Mouse (Mus musculus): ENCODE measurements around the gene Slc22a21.
"Not testable (repeated sequence)": the region's sequence is repeated elsewhere in the genome, so short reads cannot be mapped to it uniquely, and the experiment has no call there.

Slc22a21 gene

GRCm38 (mm10) chr11:53981396-53981795 lies 1.3 kb upstream of the Slc22a21 start:
- peaks cover 33% of the 10 kb centered on the region for H3K27me3 ChIP-seq (ENCODE audit: insufficient read depth, low read length)
- H3K36me3 ChIP-seq (ENCODE audit: insufficient read depth, low read length) = no peaks in the 10 kb centered on the region
- no peak overlapping the region for H3K4me3 ChIP-seq (replicated peaks; ENCODE audit: low read length)
- no peaks in the 10 kb centered on the region for H3K9me3 ChIP-seq (ENCODE audit: low read length)
- H3K4me1 ChIP-seq (replicated peaks; ENCODE audit: low read depth, low read length) = peaks cover 16% of the 10 kb centered on the region
- TF ChIP-seq CTCF (conservative IDR thresholded peaks at IDR 0.05; ENCODE audit: low read length) (no peak), POU5F1 (IDR thresholded peaks at IDR 0.05; ENCODE audit: borderline replicate concordance, low read length) (no peak), NANOG (IDR thresholded peaks at IDR 0.05; ENCODE audit: borderline replicate concordance, low read length) (no peak)

- Histone ChIP-seq H3K4me1 (replicated peaks; ENCODE audit: low read depth, low read length) (peaks cover 16% of the 10 kb centered on the region), H3K4me3 (replicated peaks; ENCODE audit: low read length) (peak overlapping the region; percentile 90), H3K27me3 (ENCODE audit: insufficient read depth, low read length) (peaks cover 36% of the 10 kb centered on the region)
- not testable (repeated sequence) for H3K9me3 ChIP-seq (ENCODE audit: low read length); H3K36me3 ChIP-seq (ENCODE audit: insufficient read depth, low read length)
Measured at GRCm38 (mm10) chr11:53979456-53979787, 710 bp downstream of the Slc22a21 start.

GRCm38 (mm10) chr11:53977672-53978071 lies 2.5 kb downstream of the Slc22a21 start:
- TF ChIP-seq POU5F1 (IDR thresholded peaks at IDR 0.05; ENCODE audit: borderline replicate concordance, low read length) (no peak), CTCF (conservative IDR thresholded peaks at IDR 0.05; ENCODE audit: low read length) (no peak), NANOG (IDR thresholded peaks at IDR 0.05; ENCODE audit: borderline replicate concordance, low read length) (no peak)

GRCm38 (mm10) chr11:53975559-53975958 lies 4.6 kb downstream of the Slc22a21 start:
- Histone ChIP-seq H3K4me1 (replicated peaks; ENCODE audit: low read depth, low read length) (peaks cover 10% of the 10 kb centered on the region), H3K9me3 (ENCODE audit: low read length) (no peaks in the 10 kb centered on the region), H3K27me3 (ENCODE audit: insufficient read depth, low read length) (peaks cover 40% of the 10 kb centered on the region), H3K4me3 (replicated peaks; ENCODE audit: low read length) (no peak overlapping the region), H3K36me3 (ENCODE audit: insufficient read depth, low read length) (no peaks in the 10 kb centered on the region)
- no peak for TF ChIP-seq NANOG (IDR thresholded peaks at IDR 0.05; ENCODE audit: borderline replicate concordance, low read length)

More at GRCm38 (mm10) chr11:53977672-53978071, 2.5 kb downstream of the Slc22a21 start:
- Histone ChIP-seq H3K9me3 (ENCODE audit: low read length) (no peaks in the 10 kb centered on the region), H3K4me1 (replicated peaks; ENCODE audit: low read depth, low read length) (peaks cover 11% of the 10 kb centered on the region), H3K36me3 (ENCODE audit: insufficient read depth, low read length) (no peaks in the 10 kb centered on the region), H3K27me3 (ENCODE audit: insufficient read depth, low read length) (peaks cover 39% of the 10 kb centered on the region), H3K4me3 (replicated peaks; ENCODE audit: low read length) (no peak overlapping the region)

GRCm38 (mm10) chr11:53958984-53959383 lies 21.1 kb downstream of the Slc22a21 start:
- H3K27me3 ChIP-seq (ENCODE audit: insufficient read depth, low read length) = no peaks in the 10 kb centered on the region
- no peak overlapping the region for H3K4me3 ChIP-seq (replicated peaks; ENCODE audit: low read length)
- no peaks in the 10 kb centered on the region for H3K36me3 ChIP-seq (ENCODE audit: insufficient read depth, low read length)
- TF ChIP-seq CTCF (conservative IDR thresholded peaks at IDR 0.05; ENCODE audit: low read length) = peak; percentile 21
- no peak for TF ChIP-seq NANOG (IDR thresholded peaks at IDR 0.05; ENCODE audit: borderline replicate concordance, low read length)
- no peaks in the 10 kb centered on the region for H3K4me1 ChIP-seq (replicated peaks; ENCODE audit: low read depth, low read length)
- no peaks in the 10 kb centered on the region for H3K9me3 ChIP-seq (ENCODE audit: low read length)

- not testable (repeated sequence) for H3K4me3 ChIP-seq (replicated peaks; ENCODE audit: low read length); H3K9me3 ChIP-seq (ENCODE audit: low read length); H3K4me1 ChIP-seq (replicated peaks; ENCODE audit: low read depth, low read length); H3K36me3 ChIP-seq (ENCODE audit: insufficient read depth, low read length); H3K27me3 ChIP-seq (ENCODE audit: insufficient read depth, low read length)
- peak; percentile 31 for TF ChIP-seq CTCF (conservative IDR thresholded peaks at IDR 0.05; ENCODE audit: low read length)
Measured at GRCm38 (mm10) chr11:53958176-53958575, 22.0 kb downstream of the Slc22a21 start.

GRCm38 (mm10) chr11:53956636-53957035 lies 23.5 kb downstream of the Slc22a21 start:
- H3K9me3 ChIP-seq (ENCODE audit: low read length) = no peaks in the 10 kb centered on the region
- TF ChIP-seq NANOG (IDR thresholded peaks at IDR 0.05; ENCODE audit: borderline replicate concordance, low read length) = no peak
- no peak for TF ChIP-seq CTCF (conservative IDR thresholded peaks at IDR 0.05; ENCODE audit: low read length)
- TF ChIP-seq POU5F1 (IDR thresholded peaks at IDR 0.05; ENCODE audit: borderline replicate concordance, low read length) = no peak
- no peaks in the 10 kb centered on the region for H3K4me1 ChIP-seq (replicated peaks; ENCODE audit: low read depth, low read length)
- no peak overlapping the region for H3K4me3 ChIP-seq (replicated peaks; ENCODE audit: low read length)
- H3K27me3 ChIP-seq (ENCODE audit: insufficient read depth, low read length) = no peaks in the 10 kb centered on the region
- H3K36me3 ChIP-seq (ENCODE audit: insufficient read depth, low read length) = no peaks in the 10 kb centered on the region

- TF ChIP-seq CTCF (conservative IDR thresholded peaks at IDR 0.05; ENCODE audit: low read length) (no peak), POU5F1 (IDR thresholded peaks at IDR 0.05; ENCODE audit: borderline replicate concordance, low read length) (no peak), NANOG (IDR thresholded peaks at IDR 0.05; ENCODE audit: borderline replicate concordance, low read length) (no peak)
- Histone ChIP-seq H3K9me3 (ENCODE audit: low read length) (no peaks in the 10 kb centered on the region), H3K4me3 (replicated peaks; ENCODE audit: low read length) (no peak overlapping the region), H3K4me1 (replicated peaks; ENCODE audit: low read depth, low read length) (no peaks in the 10 kb centered on the region), H3K27me3 (ENCODE audit: insufficient read depth, low read length) (no peaks in the 10 kb centered on the region), H3K36me3 (ENCODE audit: insufficient read depth, low read length) (no peaks in the 10 kb centered on the region)
Measured at GRCm38 (mm10) chr11:53954653-53955052, 25.5 kb downstream of the Slc22a21 start.

GRCm38 (mm10) chr11:53950133-53950532 lies 30.0 kb downstream of the Slc22a21 start:
- not testable (repeated sequence) for H3K36me3 ChIP-seq (ENCODE audit: insufficient read depth, low read length); H3K9me3 ChIP-seq (ENCODE audit: low read length); H3K27me3 ChIP-seq (ENCODE audit: insufficient read depth, low read length); H3K4me3 ChIP-seq (replicated peaks; ENCODE audit: low read length); H3K4me1 ChIP-seq (replicated peaks; ENCODE audit: low read depth, low read length)

- H3K9me3 ChIP-seq (ENCODE audit: low read length); H3K36me3 ChIP-seq (ENCODE audit: insufficient read depth, low read length); H3K4me1 ChIP-seq (replicated peaks; ENCODE audit: low read depth, low read length); H3K4me3 ChIP-seq (replicated peaks; ENCODE audit: low read length); H3K27me3 ChIP-seq (ENCODE audit: insufficient read depth, low read length): not testable (repeated sequence)
Measured at GRCm38 (mm10) chr11:53931944-53932318, 48.2 kb downstream of the Slc22a21 start.
